Mouse (Mus musculus): Measurements from ENCODE around the gene Rtn4r. TPM values are rescaled to one million over a fixed set of nuclear protein-coding genes. Genes with fewer than 3 reads are reported as not detected.

Gene Rtn4r
- polyA plus RNA-seq, 1 experiment from 2014 or later: 7.8 TPM

DNA sequence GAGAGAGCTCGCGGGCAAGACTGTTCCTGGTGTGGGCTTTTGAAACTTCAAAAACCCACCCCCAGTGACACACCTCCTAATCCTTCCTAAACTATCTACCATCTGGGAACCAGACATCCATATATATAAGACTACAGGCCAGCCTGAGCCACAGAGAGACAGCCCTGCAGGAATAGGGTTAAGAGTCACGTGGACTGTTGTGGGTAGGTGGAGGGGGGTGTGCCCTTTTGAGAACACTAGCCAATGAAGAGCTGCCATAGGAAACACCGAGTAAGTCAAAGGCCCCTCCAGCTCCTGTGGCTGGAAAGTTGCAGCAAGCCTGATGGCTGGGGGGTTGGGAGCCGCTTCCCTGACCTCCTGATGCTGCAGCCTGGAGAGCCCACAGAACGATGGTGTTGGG lies 23.6 kb upstream of the Rtn4r start:
- no peaks in the 10 kb centered on the region for H3K4me1 ChIP-seq
- H3K9me3 ChIP-seq (replicated peaks): no peaks in the 10 kb centered on the region
- no peak overlapping the region for H3K4me3 ChIP-seq
- no peak overlapping the region for H3K4me2 ChIP-seq (replicated peaks)
- ATAC-seq (ENCODE audit: low FRiP score): no peak
- H3K36me3 ChIP-seq: no peaks in the 10 kb centered on the region
- no peak overlapping the region for H3K27ac ChIP-seq
- H3K9ac ChIP-seq: no peak overlapping the region
- no peaks in the 10 kb centered on the region; the same call in 1 of the 2 replicates for H3K27me3 ChIP-seq
- WGBS: 38% methylated on average over 6 of the region's 6 CpGs

DNA sequence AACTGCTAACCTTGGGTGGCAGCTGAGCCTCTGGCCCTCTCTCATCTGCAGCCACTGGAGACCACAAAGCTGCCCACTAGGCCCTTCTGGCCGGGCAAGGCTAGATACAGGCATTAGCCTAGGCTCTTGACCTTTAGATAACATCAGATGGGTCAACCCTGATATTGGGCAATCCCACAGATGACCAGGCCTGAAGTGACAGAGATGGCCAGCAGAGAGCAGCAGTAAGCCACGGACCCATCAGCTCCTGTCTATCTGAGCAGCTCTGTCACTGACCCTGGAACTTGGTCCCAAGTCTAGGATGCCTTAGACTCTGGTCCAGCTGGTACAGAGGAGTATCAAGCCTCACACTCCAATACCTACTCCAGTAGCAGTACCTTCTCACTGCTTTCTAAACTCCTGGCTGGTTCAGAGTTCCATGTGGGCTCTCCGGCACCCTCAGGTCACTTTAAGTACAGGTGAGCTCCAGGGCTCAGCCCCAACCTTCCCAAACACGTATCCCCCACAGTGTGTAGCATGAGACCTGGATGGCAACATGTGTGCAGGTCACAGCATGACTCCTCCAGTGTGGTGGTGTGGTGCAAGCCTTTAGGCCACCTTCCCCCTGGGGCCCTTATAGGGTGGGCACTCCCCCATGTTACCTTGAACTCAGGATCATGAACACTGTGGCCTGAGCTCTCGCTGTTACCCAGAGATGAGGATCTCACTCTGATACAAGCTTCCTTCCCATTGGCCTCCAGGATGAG lies 19.0 kb upstream of the Rtn4r start:
- no peak overlapping the region for H3K27ac ChIP-seq
- H3K4me2 ChIP-seq (replicated peaks): no peak overlapping the region
- no peaks in the 10 kb centered on the region for H3K27me3 ChIP-seq
- H3K36me3 ChIP-seq: no peaks in the 10 kb centered on the region
- H3K9me3 ChIP-seq (replicated peaks): peaks cover 16% of the 10 kb centered on the region; the same call in 1 of the 2 replicates
- WGBS: 53% methylated on average over 5 of the region's 5 CpGs
- H3K9ac ChIP-seq: no peak overlapping the region
- H3K4me3 ChIP-seq: no peak overlapping the region
- H3K4me1 ChIP-seq: no peaks in the 10 kb centered on the region
- ATAC-seq (ENCODE audit: low FRiP score): peak; percentile 83

DNA sequence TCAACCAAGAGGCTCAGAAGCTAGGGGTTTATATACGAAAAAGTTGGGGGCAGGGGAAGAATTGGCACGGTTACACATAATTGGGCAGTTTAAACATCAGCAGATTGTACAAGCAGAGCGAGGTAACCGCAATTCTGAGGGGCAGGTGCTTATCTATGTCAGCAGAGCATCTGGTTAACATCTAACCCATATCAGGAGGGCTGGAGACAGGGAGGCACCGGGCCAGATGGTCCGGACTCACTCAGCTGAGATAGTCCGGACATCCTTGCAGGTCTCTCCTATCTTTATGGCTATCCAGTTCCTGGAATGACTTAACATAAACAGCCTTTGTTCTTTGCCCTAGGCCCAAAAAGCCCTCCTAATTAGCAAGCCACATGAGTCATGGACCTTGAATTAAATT lies 16.4 kb upstream of the Rtn4r start:
- Histone ChIP-seq H3K9me3 (replicated peaks) (peaks cover 16% of the 10 kb centered on the region; the same call in 1 of the 2 replicates), H3K27ac (no peak overlapping the region), H3K27me3 (0 out of 2 replicates have a peak, but pooled peaks cover 2% of the 10 kb centered on the region), H3K4me2 (replicated peaks) (no peak overlapping the region), H3K4me3 (no peak overlapping the region), H3K4me1 (no peaks in the 10 kb centered on the region), H3K36me3 (no peaks in the 10 kb centered on the region), H3K9ac (no peak overlapping the region)
- no peak for ATAC-seq (ENCODE audit: low FRiP score)
- WGBS: 92% methylated on average over 7 of the region's 7 CpGs

DNA sequence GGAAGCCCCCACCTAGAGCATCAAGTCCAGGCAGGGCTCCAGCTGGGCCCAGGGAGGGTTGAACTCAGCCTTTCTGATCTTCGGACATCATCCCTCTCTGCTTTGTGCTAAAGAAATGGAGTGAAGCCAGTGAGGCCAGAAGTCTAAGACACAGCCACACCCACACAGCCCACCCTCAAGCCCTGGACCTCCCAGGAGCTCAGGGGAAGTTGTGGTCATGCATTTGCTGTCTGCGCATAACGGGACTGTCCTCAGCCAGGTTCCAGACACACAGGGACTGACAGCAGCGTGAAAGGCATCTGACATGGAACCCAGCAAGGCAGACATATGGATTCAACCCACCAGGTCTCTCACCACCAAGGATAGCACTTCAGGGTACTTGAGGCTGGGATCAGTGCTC lies 11.0 kb upstream of the Rtn4r start:
- 0 out of 2 replicates have a peak, but pooled peaks cover 2% of the 10 kb centered on the region for H3K9me3 ChIP-seq (replicated peaks)
- H3K4me2 ChIP-seq (replicated peaks): no peak overlapping the region
- no peaks in the 10 kb centered on the region for H3K36me3 ChIP-seq
- no peak for ATAC-seq (ENCODE audit: low FRiP score)
- WGBS: 84% methylated on average over 4 of the region's 4 CpGs
- no peak overlapping the region for H3K27ac ChIP-seq
- no peak overlapping the region for H3K9ac ChIP-seq
- H3K4me3 ChIP-seq: no peak overlapping the region
- H3K4me1 ChIP-seq: peaks cover 4% of the 10 kb centered on the region; the same call in 1 of the 2 replicates
- H3K27me3 ChIP-seq: 0 out of 2 replicates have a peak, but pooled peaks cover 2% of the 10 kb centered on the region

DNA sequence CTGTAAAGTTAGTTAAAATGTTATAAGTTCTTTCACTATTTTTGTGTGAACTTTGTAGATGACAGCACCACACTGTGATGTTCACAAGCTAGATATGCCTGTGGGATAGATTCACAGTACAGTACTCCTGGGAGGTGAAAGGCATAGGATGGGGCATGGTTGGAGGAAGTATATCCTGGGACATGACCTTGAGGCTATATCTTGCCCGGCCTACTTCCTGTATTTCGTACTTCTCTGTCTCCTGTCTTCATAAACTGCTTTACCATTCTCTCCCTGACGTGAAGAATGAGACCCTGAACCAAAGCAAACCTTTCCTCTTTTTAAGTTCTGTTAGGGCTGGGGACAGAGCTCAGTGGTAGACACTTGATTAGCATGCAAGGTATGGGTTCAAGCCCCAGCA lies 9.2 kb upstream of the Rtn4r start:
- Histone ChIP-seq H3K27ac (no peak overlapping the region), H3K4me3 (no peak overlapping the region), H3K27me3 (peaks cover 9% of the 10 kb centered on the region; the same call in 1 of the 2 replicates), H3K9me3 (replicated peaks) (no peaks in the 10 kb centered on the region), H3K9ac (no peak overlapping the region), H3K4me2 (replicated peaks) (no peak overlapping the region), H3K36me3 (no peaks in the 10 kb centered on the region), H3K4me1 (peaks cover 4% of the 10 kb centered on the region; the same call in 1 of the 2 replicates)
- ATAC-seq (ENCODE audit: low FRiP score): no peak
- 86% methylated on average over 3 of the region's 3 CpGs for WGBS

DNA sequence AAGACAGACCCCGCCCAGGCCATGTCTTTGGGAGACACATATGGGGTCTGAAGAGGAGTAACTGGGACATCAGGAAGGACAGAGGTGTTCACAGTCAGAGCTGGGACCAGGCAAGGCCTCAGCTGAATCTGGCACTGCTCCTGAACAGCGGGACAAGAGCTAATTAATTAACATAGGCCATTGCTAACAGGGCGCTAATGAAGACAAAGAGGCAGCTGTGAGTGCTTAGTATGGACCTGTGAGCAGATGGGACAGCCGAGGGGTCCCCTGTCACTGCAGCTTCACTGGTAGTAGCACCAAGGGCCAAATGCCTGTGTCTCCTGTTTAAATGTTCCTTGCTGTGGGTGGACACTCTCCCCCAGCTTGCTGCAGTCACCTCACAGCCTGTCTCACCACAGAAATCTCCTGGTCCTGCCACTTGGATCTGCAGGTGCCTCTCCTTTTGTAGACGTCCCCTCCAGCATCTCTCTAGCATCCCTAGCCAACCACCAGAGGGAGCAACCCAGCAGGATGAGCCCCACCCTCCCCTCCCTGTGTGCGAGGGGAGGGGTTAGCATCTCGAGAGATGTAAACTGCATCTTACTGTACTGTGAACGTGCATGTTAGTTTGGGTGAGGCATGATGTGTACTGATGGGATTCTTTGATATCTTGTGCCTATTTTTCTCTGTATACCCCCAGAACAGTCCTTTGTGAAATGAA lies 8.3 kb upstream of the Rtn4r start:
- 20% methylated on average over 8 of the region's 8 CpGs for WGBS
- Histone ChIP-seq H3K36me3 (no peaks in the 10 kb centered on the region), H3K9ac (no peak overlapping the region), H3K4me2 (replicated peaks) (no peak overlapping the region), H3K27me3 (peaks cover 16% of the 10 kb centered on the region), H3K4me1 (peaks cover 4% of the 10 kb centered on the region; the same call in 1 of the 2 replicates), H3K4me3 (no peak overlapping the region), H3K9me3 (replicated peaks) (no peaks in the 10 kb centered on the region), H3K27ac (peak overlapping the region; percentile 60; the same call in 1 of the 2 replicates)
- peak; percentile 88 for ATAC-seq (ENCODE audit: low FRiP score)

DNA sequence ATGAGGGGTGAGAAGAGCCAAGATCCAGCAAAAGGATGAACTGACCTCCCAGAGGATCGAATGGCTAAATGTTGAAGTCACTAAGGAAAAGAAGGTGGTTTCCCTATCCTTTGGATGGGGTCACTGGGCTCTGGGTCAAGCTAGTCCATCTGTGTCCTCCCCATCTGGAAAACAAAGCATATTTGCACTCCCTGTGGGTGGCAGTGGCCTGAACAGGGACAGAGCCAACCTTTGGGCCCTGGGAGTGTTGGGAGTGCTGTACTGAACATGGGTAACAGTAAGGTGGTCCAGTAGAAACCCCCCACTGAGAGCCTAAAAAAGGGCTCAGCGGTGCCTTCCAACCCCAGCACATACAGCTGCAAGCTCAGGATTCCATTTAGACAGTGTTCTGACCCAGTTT lies 4.7 kb upstream of the Rtn4r start:
- Histone ChIP-seq H3K4me3 (no peak overlapping the region), H3K27me3 (peaks cover 37% of the 10 kb centered on the region), H3K9ac (no peak overlapping the region), H3K9me3 (replicated peaks) (no peaks in the 10 kb centered on the region), H3K4me1 (peaks cover 9% of the 10 kb centered on the region), H3K4me2 (replicated peaks) (no peak overlapping the region), H3K36me3 (no peaks in the 10 kb centered on the region), H3K27ac (no peak overlapping the region)
- no peak for ATAC-seq (ENCODE audit: low FRiP score)
- WGBS: 65% methylated on average over 2 of the region's 2 CpGs

DNA sequence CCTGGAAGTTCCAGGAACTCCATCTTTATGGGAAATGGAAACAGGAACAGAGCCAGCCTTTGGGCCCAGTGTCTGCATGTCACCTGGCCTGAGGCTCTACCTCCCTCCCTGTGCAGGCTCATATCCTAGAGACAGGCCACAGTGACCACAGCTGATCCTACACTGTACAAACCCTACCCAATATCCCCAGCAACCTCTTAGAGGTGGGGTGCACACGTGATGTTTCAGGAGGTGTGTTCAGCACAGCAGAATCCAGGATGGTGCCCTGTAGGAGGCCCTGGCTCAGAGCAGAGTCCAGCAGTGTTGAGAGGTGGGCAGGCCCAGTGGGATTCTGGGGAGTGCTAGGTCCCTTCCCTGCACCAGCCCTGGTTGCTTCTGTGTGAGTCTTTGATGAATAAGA lies 4.0 kb upstream of the Rtn4r start:
- Histone ChIP-seq H3K4me2 (replicated peaks) (no peak overlapping the region), H3K36me3 (no peaks in the 10 kb centered on the region), H3K9ac (no peak overlapping the region), H3K4me3 (no peak overlapping the region), H3K27ac (no peak overlapping the region), H3K4me1 (peaks cover 16% of the 10 kb centered on the region), H3K9me3 (replicated peaks) (no peaks in the 10 kb centered on the region), H3K27me3 (peaks cover 44% of the 10 kb centered on the region)
- WGBS: 69% methylated on average over 1 of the region's 1 CpGs
- ATAC-seq (ENCODE audit: low FRiP score): no peak

DNA sequence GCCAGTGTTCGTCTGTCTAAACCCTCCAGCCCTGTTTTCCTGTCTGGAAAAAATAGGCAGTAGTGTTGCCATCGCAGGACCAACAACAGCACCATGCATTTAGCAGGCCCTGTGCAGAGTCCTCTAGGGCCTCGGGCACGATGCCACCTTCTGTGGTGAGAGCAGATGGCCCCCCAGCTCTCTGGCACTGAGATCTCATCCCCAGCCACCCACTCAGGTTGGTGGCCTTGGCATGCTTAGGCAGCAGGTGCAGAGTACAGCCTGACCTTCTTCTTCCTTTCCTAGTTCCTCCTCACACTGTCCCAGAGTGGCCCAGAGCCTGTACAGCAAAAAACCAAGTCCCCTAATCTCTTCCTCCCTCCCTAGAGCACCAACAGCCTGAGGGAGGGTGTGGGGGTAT lies 3.4 kb upstream of the Rtn4r start:
- ATAC-seq (ENCODE audit: low FRiP score): no peak
- 78% methylated on average over 4 of the region's 4 CpGs for WGBS
- H3K9me3 ChIP-seq (replicated peaks): no peaks in the 10 kb centered on the region

DNA sequence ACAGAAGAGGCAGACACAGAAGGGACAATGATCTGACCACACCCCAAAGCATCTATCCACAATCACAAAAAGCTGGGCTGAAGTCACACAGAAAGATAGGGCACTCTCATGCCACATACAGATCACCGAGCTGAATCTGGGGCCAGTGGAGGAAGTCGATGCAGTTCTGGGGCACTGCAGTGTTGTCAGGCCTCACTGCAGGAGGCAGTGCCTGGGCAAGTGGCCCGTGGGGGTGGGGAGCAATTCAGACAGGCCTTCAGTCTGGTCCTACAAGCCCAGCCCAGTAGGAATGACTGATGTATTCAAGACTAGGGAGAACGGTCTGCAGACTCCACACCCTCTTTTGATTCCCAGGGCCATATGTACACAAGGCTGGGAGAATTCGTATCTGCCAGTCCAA lies 2.8 kb upstream of the Rtn4r start:
- H3K4me3 ChIP-seq: no peak overlapping the region
- no peak for ATAC-seq (ENCODE audit: low FRiP score)
- H3K9me3 ChIP-seq (replicated peaks): no peaks in the 10 kb centered on the region
- H3K4me2 ChIP-seq (replicated peaks): no peak overlapping the region
- WGBS: 27% methylated on average over 5 of the region's 5 CpGs
- no peak overlapping the region for H3K27ac ChIP-seq
- H3K9ac ChIP-seq: no peak overlapping the region
- H3K4me1 ChIP-seq: peaks cover 22% of the 10 kb centered on the region
- H3K36me3 ChIP-seq: no peaks in the 10 kb centered on the region
- H3K27me3 ChIP-seq: peaks cover 55% of the 10 kb centered on the region

More for the DNA sequence above, 3.4 kb upstream of the Rtn4r start:
- H3K4me1 ChIP-seq: peaks cover 20% of the 10 kb centered on the region
- H3K36me3 ChIP-seq: no peaks in the 10 kb centered on the region
- no peak overlapping the region for H3K4me2 ChIP-seq (replicated peaks)
- H3K27ac ChIP-seq: no peak overlapping the region
- no peak overlapping the region for H3K9ac ChIP-seq
- peaks cover 50% of the 10 kb centered on the region for H3K27me3 ChIP-seq
- no peak overlapping the region for H3K4me3 ChIP-seq

DNA sequence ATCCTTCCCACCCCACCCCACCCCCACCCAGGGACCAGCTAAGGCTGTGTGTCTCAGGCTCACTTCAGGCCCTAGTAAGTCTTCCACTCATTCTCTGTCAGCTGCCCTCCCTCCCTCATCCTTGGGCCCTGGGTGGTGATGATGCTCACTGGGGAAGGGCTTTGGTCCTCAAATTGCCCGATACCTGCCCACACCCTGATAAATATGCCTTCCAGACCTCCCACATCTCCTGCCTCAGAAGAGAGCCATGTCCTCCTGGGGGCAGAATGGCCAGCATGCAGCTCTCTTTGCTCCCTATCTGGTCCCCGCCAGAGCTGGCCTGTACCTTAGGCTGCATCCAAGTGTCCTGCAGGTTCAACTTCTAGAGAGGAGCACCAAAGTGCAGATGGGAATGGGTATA lies 2.3 kb upstream of the Rtn4r start:
- Histone ChIP-seq H3K4me2 (replicated peaks) (no peak overlapping the region), H3K4me3 (no peak overlapping the region), H3K36me3 (no peaks in the 10 kb centered on the region), H3K27ac (no peak overlapping the region), H3K9ac (no peak overlapping the region), H3K4me1 (peaks cover 22% of the 10 kb centered on the region), H3K9me3 (replicated peaks) (no peaks in the 10 kb centered on the region), H3K27me3 (peaks cover 56% of the 10 kb centered on the region)
- 72% methylated on average over 2 of the region's 2 CpGs for WGBS
- ATAC-seq (ENCODE audit: low FRiP score): no peak

DNA sequence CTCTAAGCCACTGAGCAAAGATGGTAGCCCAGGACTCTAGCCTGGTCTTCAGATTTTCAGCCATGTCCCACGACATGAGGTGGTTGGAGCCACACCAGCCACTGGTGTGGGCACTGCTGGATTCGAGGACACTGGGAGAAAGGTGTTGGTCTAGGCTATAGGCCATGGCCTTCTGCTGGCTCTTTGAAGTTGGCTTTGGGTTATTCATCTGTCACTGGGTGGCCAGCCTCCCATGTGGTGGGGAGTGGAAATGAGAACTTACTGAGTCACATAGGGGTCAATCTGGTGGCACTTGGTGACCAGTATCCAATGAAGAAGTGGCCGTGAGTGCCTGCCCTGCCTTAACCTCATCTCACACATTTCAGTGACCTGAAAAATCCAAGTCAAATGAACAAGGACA lies 1.2 kb upstream of the Rtn4r start:
- no peak for ATAC-seq (ENCODE audit: low FRiP score)
- no peak overlapping the region for H3K9ac ChIP-seq
- H3K36me3 ChIP-seq: no peaks in the 10 kb centered on the region
- H3K4me1 ChIP-seq: peaks cover 27% of the 10 kb centered on the region
- H3K27ac ChIP-seq: no peak overlapping the region
- H3K27me3 ChIP-seq: peaks cover 62% of the 10 kb centered on the region
- WGBS: 69% methylated on average over 3 of the region's 3 CpGs
- no peaks in the 10 kb centered on the region for H3K9me3 ChIP-seq (replicated peaks)
- H3K4me3 ChIP-seq: no peak overlapping the region
- H3K4me2 ChIP-seq (replicated peaks): 0 out of 2 replicates have a peak overlapping the region, but pooled peaks have one; percentile 96

All from hindbrain, embryonic 12.5 days (tissue).